Mouse (Mus musculus): Measurements from ENCODE around the gene Gucy2d.

DNA sequence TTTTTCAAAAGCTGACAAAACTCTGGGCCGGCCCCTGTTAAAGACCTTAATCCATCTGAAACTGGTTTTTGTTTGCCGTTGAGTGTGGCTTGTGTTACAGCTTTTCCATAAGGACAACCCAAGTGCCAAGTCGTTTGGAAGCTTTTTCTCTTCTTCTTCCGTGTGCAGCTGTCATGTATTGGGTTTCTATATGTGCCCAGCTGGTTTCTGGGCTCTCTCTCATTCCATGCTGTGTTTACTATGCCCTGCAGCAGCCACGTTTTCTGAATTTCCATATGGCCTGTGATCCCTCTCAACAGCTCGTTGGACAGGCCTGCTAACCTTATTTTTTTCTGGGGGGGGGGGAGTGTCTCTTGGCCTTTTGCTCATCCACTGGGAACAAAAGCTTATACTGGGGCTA, 15.8 kb upstream of the Gucy2d start:
- TF ChIP-seq CTCF (IDR thresholded peaks at IDR 0.05; ENCODE audit: insufficient read depth, low read depth, low read length) (no peak), POLR2A (IDR thresholded peaks at IDR 0.05; ENCODE audit: insufficient read depth, low read depth, low read length) (no peak)
